Mouse (Mus musculus): Measurements from ENCODE around the gene Slc37a1. TPM values are rescaled to one million over a fixed set of nuclear protein-coding genes. Genes with fewer than 3 reads are reported as not detected.

Gene Slc37a1
- polyA plus RNA-seq, 1 experiment from 2014 or later, result 3.2 TPM

DNA sequence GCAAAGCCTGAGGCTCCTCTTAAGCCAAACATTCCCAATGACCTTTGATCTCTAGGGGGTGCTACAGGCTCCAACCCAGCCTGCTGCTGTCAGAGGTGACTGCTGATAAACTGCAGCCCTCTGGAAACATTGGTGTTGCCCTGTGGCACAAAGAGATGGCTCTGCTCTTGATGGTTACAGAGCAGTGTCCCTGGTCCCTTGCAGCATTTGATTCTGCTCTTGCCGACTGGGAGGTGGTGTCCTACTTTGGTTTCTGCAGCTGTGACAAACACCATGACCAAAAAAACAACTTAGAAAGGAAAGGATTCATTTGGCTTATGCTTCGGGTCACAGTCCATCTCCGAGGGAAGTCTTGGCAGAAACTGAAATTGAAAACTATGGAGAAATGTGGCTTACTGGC is 104.9 kb downstream of the Slc37a1 start:
- Histone ChIP-seq H3K4me1 (ENCODE audit: control insufficient read depth, insufficient read depth, low read length) (peaks cover 17% of the 10 kb centered on the region), H3K27ac (replicated peaks; ENCODE audit: low read depth, low read length) (no peak overlapping the region), H3K9ac (ENCODE audit: low read depth, low read length) (no peak overlapping the region), H3K4me2 (ENCODE audit: low read depth, low read length) (no peak overlapping the region), H3K36me3 (ENCODE audit: control insufficient read depth, insufficient read depth, low read length) (no peaks in the 10 kb centered on the region), H3K9me3 (ENCODE audit: control insufficient read depth, low read length) (no peaks in the 10 kb centered on the region), H3K27me3 (replicated peaks; ENCODE audit: control insufficient read depth, insufficient read depth, low read length) (no peaks in the 10 kb centered on the region), H3K4me3 (ENCODE audit: low read depth, low read length) (no peak overlapping the region)
- no peak for ATAC-seq (ENCODE audit: low read depth)
- WGBS, result 58% methylated on average over 3 of the region's 3 CpGs
- no peak for DNase-seq (ENCODE audit: low spot score)

DNA sequence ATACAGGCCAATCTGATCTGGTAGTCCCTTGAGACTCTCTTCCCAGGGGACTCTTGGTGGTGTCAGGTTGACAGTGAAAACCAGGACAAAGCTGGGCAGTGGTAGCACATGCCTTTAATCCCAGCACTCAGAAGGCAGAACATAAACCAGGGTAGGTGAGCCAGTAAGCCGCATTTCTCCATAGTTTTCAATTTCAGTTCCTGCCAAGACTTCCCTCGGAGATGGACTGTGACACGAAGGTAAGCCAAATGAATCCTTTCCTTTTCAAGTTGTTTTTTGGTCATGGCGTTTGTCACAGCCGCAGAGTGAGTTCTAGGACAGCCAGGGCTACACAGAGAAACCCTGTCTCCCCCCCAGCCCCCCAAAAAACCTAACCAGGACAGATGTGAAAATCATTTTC is 105.4 kb downstream of the Slc37a1 start:
- Histone ChIP-seq H3K9ac (ENCODE audit: low read depth, low read length) (no peak overlapping the region), H3K27ac (replicated peaks; ENCODE audit: low read depth, low read length) (no peak overlapping the region), H3K36me3 (ENCODE audit: control insufficient read depth, insufficient read depth, low read length) (no peaks in the 10 kb centered on the region), H3K4me1 (ENCODE audit: control insufficient read depth, insufficient read depth, low read length) (peaks cover 11% of the 10 kb centered on the region), H3K9me3 (ENCODE audit: control insufficient read depth, low read length) (no peaks in the 10 kb centered on the region), H3K27me3 (replicated peaks; ENCODE audit: control insufficient read depth, insufficient read depth, low read length) (no peaks in the 10 kb centered on the region), H3K4me3 (ENCODE audit: low read depth, low read length) (no peak overlapping the region), H3K4me2 (ENCODE audit: low read depth, low read length) (no peak overlapping the region)
- no peak for DNase-seq (ENCODE audit: low spot score)
- WGBS, result 71% methylated on average over 5 of the region's 5 CpGs
- no peak for ATAC-seq (ENCODE audit: low read depth)

DNA sequence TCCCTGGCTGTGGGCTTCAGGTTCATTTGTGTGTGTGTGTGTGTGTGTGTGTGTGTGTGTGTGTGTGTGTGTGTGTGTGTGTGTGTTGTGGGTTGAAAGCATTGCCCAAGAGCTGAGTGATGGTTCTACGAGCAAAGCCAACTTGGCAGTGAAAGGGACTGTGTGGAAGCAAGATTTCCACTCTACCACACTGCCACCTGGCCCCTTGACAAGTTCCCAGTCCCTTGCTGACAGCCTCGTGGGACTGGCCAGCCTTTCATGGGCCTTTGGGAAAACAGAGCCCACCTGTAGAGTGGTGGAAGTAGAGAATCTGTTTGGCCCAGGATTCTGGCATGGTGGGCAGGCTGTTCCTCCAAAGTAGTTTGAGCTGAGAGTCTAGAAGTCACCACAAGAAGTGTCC is 107.2 kb downstream of the Slc37a1 start:
- ATAC-seq (ENCODE audit: low read depth) (no peak), DNase-seq (ENCODE audit: low spot score) (no peak)
- Histone ChIP-seq H3K9ac (ENCODE audit: low read depth, low read length) (no peak overlapping the region), H3K27ac (replicated peaks; ENCODE audit: low read depth, low read length) (no peak overlapping the region), H3K9me3 (ENCODE audit: control insufficient read depth, low read length) (no peaks in the 10 kb centered on the region), H3K27me3 (replicated peaks; ENCODE audit: control insufficient read depth, insufficient read depth, low read length) (no peaks in the 10 kb centered on the region), H3K36me3 (ENCODE audit: control insufficient read depth, insufficient read depth, low read length) (no peaks in the 10 kb centered on the region), H3K4me1 (ENCODE audit: control insufficient read depth, insufficient read depth, low read length) (peaks cover 5% of the 10 kb centered on the region; the same call in 1 of the 2 replicates), H3K4me3 (ENCODE audit: low read depth, low read length) (no peak overlapping the region), H3K4me2 (ENCODE audit: low read depth, low read length) (no peak overlapping the region)
- WGBS, result 71% methylated on average over 2 of the region's 2 CpGs

DNA sequence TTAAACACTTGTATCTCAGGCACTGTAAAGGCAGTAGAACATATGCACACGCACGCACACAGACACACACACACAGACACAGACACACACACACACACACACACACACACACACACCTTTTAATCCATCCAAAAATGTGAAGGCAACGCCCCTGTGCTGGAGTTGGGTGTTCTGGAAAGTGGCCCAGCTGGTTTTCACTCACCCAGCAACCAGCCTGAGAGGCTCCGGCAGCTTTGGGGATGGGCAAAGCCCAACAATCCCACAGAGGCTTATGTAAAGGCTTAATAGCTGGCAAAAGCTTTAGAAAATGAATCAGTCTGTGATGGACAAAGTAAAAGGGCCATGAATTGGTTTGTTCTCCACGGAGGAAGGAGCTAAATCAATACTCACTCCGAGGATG is 113.7 kb downstream of the Slc37a1 start:
- ATAC-seq (ENCODE audit: low read depth) (peak; percentile 80), DNase-seq (ENCODE audit: low spot score) (peak; percentile 88)
- peaks cover 16% of the 10 kb centered on the region for H3K4me1 ChIP-seq (ENCODE audit: control insufficient read depth, insufficient read depth, low read length)
- H3K4me2 ChIP-seq (ENCODE audit: low read depth, low read length), result no peak overlapping the region
- no peaks in the 10 kb centered on the region for H3K9me3 ChIP-seq (ENCODE audit: control insufficient read depth, low read length)
- 73% methylated on average over 6 of the region's 6 CpGs for WGBS
- H3K4me3 ChIP-seq (ENCODE audit: low read depth, low read length), result no peak overlapping the region
- H3K36me3 ChIP-seq (ENCODE audit: control insufficient read depth, insufficient read depth, low read length), result no peaks in the 10 kb centered on the region
- H3K27me3 ChIP-seq (replicated peaks; ENCODE audit: control insufficient read depth, insufficient read depth, low read length), result no peaks in the 10 kb centered on the region
- H3K27ac ChIP-seq (replicated peaks; ENCODE audit: low read depth, low read length), result peak overlapping the region; percentile 63; the same call in 1 of the 2 replicates
- H3K9ac ChIP-seq (ENCODE audit: low read depth, low read length), result peak overlapping the region; percentile 25; the same call in 1 of the 2 replicates

Other genes with a start within 250 kb of the Slc37a1 start
- 10.5 and 11.9 TPM in 2 replicates for gene Abcg1, start 229.1 kb upstream of the Slc37a1 start, polyA plus RNA-seq (2014; fragmentation: Nextera tagmentation; extraction: Ambion mirVana)
- not detected in 2 replicates for gene Tff3, start 157.1 kb upstream of the Slc37a1 start, polyA plus RNA-seq (2014; fragmentation: Nextera tagmentation; extraction: Ambion mirVana)
- not detected in 2 replicates for gene Tff2, start 142.5 kb upstream of the Slc37a1 start, polyA plus RNA-seq (2014; fragmentation: Nextera tagmentation; extraction: Ambion mirVana)
- gene Tff1, start 121.5 kb upstream of the Slc37a1 start, polyA plus RNA-seq (2014; fragmentation: Nextera tagmentation; extraction: Ambion mirVana), result not detected in 2 replicates
- 0.14 and 0.21 TPM in 2 replicates for gene Tmprss3, start 87.8 kb upstream of the Slc37a1 start, polyA plus RNA-seq (2014; fragmentation: Nextera tagmentation; extraction: Ambion mirVana)
- gene Ubash3a, start 78.9 kb upstream of the Slc37a1 start, polyA plus RNA-seq (2014; fragmentation: Nextera tagmentation; extraction: Ambion mirVana), result 0.25 and 0.56 TPM in 2 replicates
- 2.8 and 7.8 TPM in 2 replicates for gene Rsph1, start 9.4 kb upstream of the Slc37a1 start, polyA plus RNA-seq (2014; fragmentation: Nextera tagmentation; extraction: Ambion mirVana)
- gene Pde9a, start 99.4 kb downstream of the Slc37a1 start, polyA plus RNA-seq (2014; fragmentation: Nextera tagmentation; extraction: Ambion mirVana), result 14.5 and 18.7 TPM in 2 replicates
- 29.3 and 31.7 TPM in 2 replicates for gene Wdr4, start 233.2 kb downstream of the Slc37a1 start, polyA plus RNA-seq (2014; fragmentation: Nextera tagmentation; extraction: Ambion mirVana)
- 283 and 316 TPM in 2 replicates for gene Ndufv3, start 233.3 kb downstream of the Slc37a1 start, polyA plus RNA-seq (2014; fragmentation: Nextera tagmentation; extraction: Ambion mirVana)